Mouse (Mus musculus): Measurements from ENCODE around the gene Polm. TPM values are rescaled to one million over a fixed set of nuclear protein-coding genes. Genes with fewer than 3 reads are reported as not detected.
"Not testable (repeated sequence)": the region's sequence is repeated elsewhere in the genome, so short reads cannot be mapped to it uniquely, and the experiment has no call there.

Polm gene
- total and polyA plus RNA-seq, 2 experiments from 2014 or later: 6.0 to 9.7 TPM

DNA sequence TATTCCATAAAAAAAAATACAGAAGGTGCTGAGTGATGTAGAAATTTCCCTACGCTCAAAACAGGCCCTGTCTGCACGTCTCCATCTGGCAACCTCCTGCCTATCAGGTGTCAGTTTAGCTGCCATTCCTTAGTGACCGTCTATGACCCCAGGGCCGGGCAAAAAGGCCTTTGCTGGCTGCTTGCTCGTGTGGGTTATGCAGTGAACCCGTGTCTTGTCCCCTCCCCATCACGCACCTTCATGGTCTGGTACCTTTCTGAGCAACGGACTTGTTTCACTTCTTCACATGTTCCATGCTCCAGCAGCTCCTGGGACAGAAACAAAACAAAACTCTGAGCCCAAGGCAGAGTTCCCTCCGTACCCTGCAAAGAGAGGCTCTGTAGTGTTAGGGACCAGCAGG is 3.3 kb downstream of the Polm start:
- 90% methylated on average over 9 of the region's 9 CpGs for WGBS
- ATAC-seq (no peak), DNase-seq (no peak)
- Histone ChIP-seq H3K27me3 (ENCODE audit: insufficient read depth, low read length) (no peaks in the 10 kb centered on the region), H3K4me1 (ENCODE audit: insufficient read depth) (no peaks in the 10 kb centered on the region), H3K4me2 (ENCODE audit: low read depth) (no peak overlapping the region), H3K9ac (no peak overlapping the region), H3K9me3 (ENCODE audit: low read length) (no peaks in the 10 kb centered on the region), H3K27ac (ENCODE audit: low read depth, low read length) (no peak overlapping the region), H3K36me3 (ENCODE audit: insufficient read depth) (peaks cover 31% of the 10 kb centered on the region), H3K4me3 (ENCODE audit: low read depth, low read length) (no peak overlapping the region)
- TF ChIP-seq CTCF (IDR thresholded peaks at IDR 0.05; ENCODE audit: low read depth): no peak

- Histone ChIP-seq H3K27me3 (ENCODE audit: insufficient read depth, low read length) (no peaks in the 10 kb centered on the region), H3K4me3 (ENCODE audit: low read depth, low read length) (no peak overlapping the region), H3K27ac (ENCODE audit: low read depth, low read length) (no peak overlapping the region), H3K36me3 (ENCODE audit: insufficient read depth) (peaks cover 44% of the 10 kb centered on the region), H3K4me1 (ENCODE audit: insufficient read depth) (no peaks in the 10 kb centered on the region), H3K4me2 (ENCODE audit: low read depth) (no peak overlapping the region), H3K9me3 (ENCODE audit: low read length) (no peaks in the 10 kb centered on the region), H3K9ac (no peak overlapping the region)
- DNase-seq (no peak), ATAC-seq (no peak)
- WGBS: 93% methylated on average over 12 of the region's 12 CpGs
- no peak for TF ChIP-seq CTCF (IDR thresholded peaks at IDR 0.05; ENCODE audit: low read depth)
These were observed 8.5 kb downstream of the Polm start for GRCm38 (mm10) chr11:5829327-5829726.

GRCm38 (mm10) chr11:5828509-5829191 is 9.2 kb downstream of the Polm start:
- DNase-seq (no peak), ATAC-seq (no peak)
- Histone ChIP-seq H3K27me3 (ENCODE audit: insufficient read depth, low read length) (no peaks in the 10 kb centered on the region), H3K9ac (no peak overlapping the region), H3K36me3 (ENCODE audit: insufficient read depth) (peaks cover 39% of the 10 kb centered on the region), H3K9me3 (ENCODE audit: low read length) (no peaks in the 10 kb centered on the region), H3K27ac (ENCODE audit: low read depth, low read length) (no peak overlapping the region), H3K4me2 (ENCODE audit: low read depth) (no peak overlapping the region), H3K4me1 (ENCODE audit: insufficient read depth) (no peaks in the 10 kb centered on the region), H3K4me3 (ENCODE audit: low read depth, low read length) (no peak overlapping the region)
- WGBS: 90% methylated on average over 11 of the region's 11 CpGs
- no peak for TF ChIP-seq CTCF (IDR thresholded peaks at IDR 0.05; ENCODE audit: low read depth)

DNA sequence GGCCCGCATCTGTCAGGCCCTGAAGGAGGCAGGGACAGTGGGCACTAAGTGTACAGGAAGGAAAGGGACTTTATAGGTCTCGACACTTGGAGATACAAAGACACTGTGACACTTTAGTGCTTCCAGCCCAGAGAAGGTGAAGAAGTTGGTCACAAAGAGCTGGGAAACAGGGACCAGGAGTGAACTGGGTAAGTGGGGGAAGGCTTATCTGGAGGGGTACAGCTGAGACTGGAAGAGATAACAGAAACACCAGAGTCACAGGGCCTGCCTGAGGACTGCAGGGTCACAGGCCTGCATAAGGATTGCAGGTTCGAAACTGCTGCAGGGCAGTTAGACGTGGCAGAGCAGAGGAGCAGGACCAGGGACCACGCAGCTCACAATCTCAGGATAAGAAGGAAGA is 9.9 kb downstream of the Polm start:
- peaks cover 39% of the 10 kb centered on the region for H3K36me3 ChIP-seq (ENCODE audit: insufficient read depth)
- H3K4me3 ChIP-seq (ENCODE audit: low read depth, low read length): no peak overlapping the region
- WGBS: 95% methylated on average over 5 of the region's 5 CpGs
- no peak overlapping the region for H3K27ac ChIP-seq (ENCODE audit: low read depth, low read length)
- H3K9me3 ChIP-seq (ENCODE audit: low read length): no peaks in the 10 kb centered on the region
- H3K4me2 ChIP-seq (ENCODE audit: low read depth): no peak overlapping the region
- DNase-seq (no peak), ATAC-seq (no peak)
- H3K4me1 ChIP-seq (ENCODE audit: insufficient read depth): no peaks in the 10 kb centered on the region
- no peaks in the 10 kb centered on the region for H3K27me3 ChIP-seq (ENCODE audit: insufficient read depth, low read length)
- no peak overlapping the region for H3K9ac ChIP-seq
- TF ChIP-seq CTCF (IDR thresholded peaks at IDR 0.05; ENCODE audit: low read depth): no peak

GRCm38 (mm10) chr11:5825432-5825831 is 12.4 kb downstream of the Polm start:
- no peak overlapping the region for H3K27ac ChIP-seq (ENCODE audit: low read depth, low read length)
- DNase-seq (no peak), ATAC-seq (no peak)
- H3K4me3 ChIP-seq (ENCODE audit: low read depth, low read length): no peak overlapping the region
- no peak overlapping the region for H3K9ac ChIP-seq
- H3K4me2 ChIP-seq (ENCODE audit: low read depth): no peak overlapping the region
- H3K27me3 ChIP-seq (ENCODE audit: insufficient read depth, low read length): no peaks in the 10 kb centered on the region
- no peaks in the 10 kb centered on the region for H3K4me1 ChIP-seq (ENCODE audit: insufficient read depth)
- H3K9me3 ChIP-seq (ENCODE audit: low read length): no peaks in the 10 kb centered on the region
- TF ChIP-seq CTCF (IDR thresholded peaks at IDR 0.05; ENCODE audit: low read depth): no peak
- peaks cover 22% of the 10 kb centered on the region for H3K36me3 ChIP-seq (ENCODE audit: insufficient read depth)

DNA sequence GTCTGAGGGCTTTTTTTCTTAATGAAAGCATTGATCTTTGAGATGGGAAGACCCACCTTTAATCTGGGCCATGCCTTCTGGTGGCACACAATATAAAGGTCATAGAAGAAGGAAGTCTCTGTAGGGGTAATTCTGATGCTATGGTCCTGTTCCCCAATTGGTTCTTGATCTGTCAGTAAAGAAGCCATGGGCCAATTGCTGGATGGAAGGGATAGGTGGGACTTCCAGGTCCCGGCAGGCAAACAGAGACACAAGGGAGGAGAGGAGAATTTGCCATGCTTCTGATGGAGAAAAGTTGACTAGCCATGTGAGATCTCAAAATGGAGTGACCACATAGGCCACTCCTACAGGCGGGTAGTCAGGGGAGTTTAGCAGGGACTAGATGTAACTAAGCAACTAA is 18.6 kb downstream of the Polm start:
- Histone ChIP-seq H3K4me1 (ENCODE audit: insufficient read depth) (no peaks in the 10 kb centered on the region), H3K27me3 (ENCODE audit: insufficient read depth, low read length) (no peaks in the 10 kb centered on the region), H3K36me3 (ENCODE audit: insufficient read depth) (no peaks in the 10 kb centered on the region), H3K4me2 (ENCODE audit: low read depth) (no peak overlapping the region), H3K9me3 (ENCODE audit: low read length) (no peaks in the 10 kb centered on the region), H3K9ac (no peak overlapping the region), H3K27ac (ENCODE audit: low read depth, low read length) (no peak overlapping the region), H3K4me3 (ENCODE audit: low read depth, low read length) (no peak overlapping the region)
- DNase-seq (no peak), ATAC-seq (no peak)
- no peak for TF ChIP-seq CTCF (IDR thresholded peaks at IDR 0.05; ENCODE audit: low read depth)
- 70% methylated on average over 2 of the region's 2 CpGs for WGBS

DNA sequence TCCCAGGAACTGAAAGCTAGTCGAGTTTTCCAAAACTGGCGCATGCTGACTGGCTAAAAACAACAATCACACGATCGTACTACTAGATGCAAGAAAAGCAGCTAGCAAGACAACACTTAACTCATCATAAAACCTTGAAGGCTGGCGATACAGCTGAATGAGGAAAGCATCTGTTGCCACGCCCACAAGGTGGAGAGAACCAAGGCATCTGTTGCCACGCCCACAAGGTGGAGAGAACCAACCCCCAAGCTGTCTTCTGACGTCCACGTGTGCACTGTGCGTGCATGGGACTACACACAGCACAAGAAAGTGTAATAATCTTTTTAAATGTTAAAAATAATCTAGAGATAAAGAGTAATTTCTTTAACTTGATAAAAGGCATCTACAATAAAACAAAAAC is 24.4 kb downstream of the Polm start:
- no peak overlapping the region for H3K4me3 ChIP-seq (ENCODE audit: low read depth, low read length)
- H3K4me2 ChIP-seq (ENCODE audit: low read depth): no peak overlapping the region
- ATAC-seq: no peak
- H3K4me1 ChIP-seq (ENCODE audit: insufficient read depth): no peaks in the 10 kb centered on the region
- no peaks in the 10 kb centered on the region for H3K9me3 ChIP-seq (ENCODE audit: low read length)
- H3K27me3 ChIP-seq (ENCODE audit: insufficient read depth, low read length): no peaks in the 10 kb centered on the region
- no peak overlapping the region for H3K9ac ChIP-seq
- DNase-seq: no peak
- WGBS: 63% methylated on average over 10 of the region's 10 CpGs
- H3K36me3 ChIP-seq (ENCODE audit: insufficient read depth): no peaks in the 10 kb centered on the region
- no peak for TF ChIP-seq CTCF (IDR thresholded peaks at IDR 0.05; ENCODE audit: low read depth)
- H3K27ac ChIP-seq (ENCODE audit: low read depth, low read length): no peak overlapping the region

DNA sequence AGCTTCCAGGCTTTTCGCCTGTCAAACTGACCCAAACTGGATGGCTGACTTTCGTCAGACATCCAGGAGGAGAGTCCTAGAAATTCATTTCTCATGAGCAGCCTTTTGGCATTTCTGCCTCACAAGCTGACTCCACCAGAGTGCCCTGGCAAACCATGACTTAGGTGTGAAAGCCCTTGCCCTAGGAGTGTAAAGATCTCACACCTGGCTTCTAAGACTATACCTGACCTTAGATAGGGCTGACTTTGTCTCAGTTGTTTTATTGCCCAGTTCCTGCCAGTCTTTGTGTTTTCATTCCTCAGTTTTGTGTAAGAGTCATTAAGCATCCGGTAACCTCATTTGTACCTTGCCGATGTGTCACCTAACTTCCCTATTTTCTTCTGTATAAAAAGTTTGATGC is 28.3 kb downstream of the Polm start:
- not testable (repeated sequence) for H3K9me3 ChIP-seq (ENCODE audit: low read length); ATAC-seq; H3K27ac ChIP-seq (ENCODE audit: low read depth, low read length); H3K27me3 ChIP-seq (ENCODE audit: insufficient read depth, low read length); H3K4me2 ChIP-seq (ENCODE audit: low read depth); DNase-seq; H3K4me3 ChIP-seq (ENCODE audit: low read depth, low read length); H3K36me3 ChIP-seq (ENCODE audit: insufficient read depth); H3K9ac ChIP-seq; H3K4me1 ChIP-seq (ENCODE audit: insufficient read depth)
- whole genome bisulfite sequencing: 90% methylated on average over 4 of the region's 4 CpGs
